Mouse (Mus musculus): ENCODE measurements around the gene Tenm3. TPM values are rescaled to one million over a fixed set of nuclear protein-coding genes. Genes with fewer than 3 reads are reported as not detected.

The Tenm3 gene
- total RNA-seq, 4 experiments from 2014 or later = 71.0 to 86.4 (median 79.6) TPM

GRCm38 (mm10) chr8:48596332-48596731, 247.4 kb downstream of the Tenm3 start:
- no peak for DNase-seq (ENCODE audit: low spot score in 2 of 2)

- DNase-seq (ENCODE audit: low spot score in 2 of 2) = no peak
These were observed 251.9 kb downstream of the Tenm3 start for GRCm38 (mm10) chr8:48591818-48592217.

GRCm38 (mm10) chr8:48579732-48580131, 264.0 kb downstream of the Tenm3 start:
- no peak for DNase-seq (ENCODE audit: low spot score in 2 of 2)

- DNase-seq (ENCODE audit: low spot score in 2 of 2) = no peak
These were observed 264.6 kb downstream of the Tenm3 start for GRCm38 (mm10) chr8:48579144-48579543.

GRCm38 (mm10) chr8:48572941-48573340, 270.8 kb downstream of the Tenm3 start:
- no peak for DNase-seq (ENCODE audit: low spot score in 2 of 2)

GRCm38 (mm10) chr8:48572345-48572744, 271.4 kb downstream of the Tenm3 start:
- DNase-seq (ENCODE audit: low spot score in 2 of 2) = no peak

- no peak for DNase-seq (ENCODE audit: low spot score in 2 of 2)
These were observed 275.1 kb downstream of the Tenm3 start for GRCm38 (mm10) chr8:48568608-48569007.

GRCm38 (mm10) chr8:48567929-48568607, 275.7 kb downstream of the Tenm3 start:
- DNase-seq (ENCODE audit: low spot score in 2 of 2) = peak in 1 of 2 experiments; percentile 28

GRCm38 (mm10) chr8:48560227-48560626, 283.5 kb downstream of the Tenm3 start:
- no peak for DNase-seq (ENCODE audit: low spot score in 2 of 2)

- peak; percentile 45 to 60 for DNase-seq (ENCODE audit: low spot score in 2 of 2)
These were observed 288.1 kb downstream of the Tenm3 start for GRCm38 (mm10) chr8:48555546-48556141.

GRCm38 (mm10) chr8:48554762-48555545, 288.8 kb downstream of the Tenm3 start:
- peak; percentile 49 to 77 for DNase-seq (ENCODE audit: low spot score in 2 of 2)

GRCm38 (mm10) chr8:48553791-48554288, 289.9 kb downstream of the Tenm3 start:
- no peak for DNase-seq (ENCODE audit: low spot score in 2 of 2)

GRCm38 (mm10) chr8:48552306-48552705, 291.4 kb downstream of the Tenm3 start:
- DNase-seq (ENCODE audit: low spot score in 2 of 2) = no peak

GRCm38 (mm10) chr8:48551370-48551769, 292.4 kb downstream of the Tenm3 start:
- no peak for DNase-seq (ENCODE audit: low spot score in 2 of 2)

- peak in 1 of 2 experiments; percentile 28 for DNase-seq (ENCODE audit: low spot score in 2 of 2)
These were observed 294.8 kb downstream of the Tenm3 start for GRCm38 (mm10) chr8:48548908-48549307.

- no peak for DNase-seq (ENCODE audit: low spot score in 2 of 2)
These were observed 298.1 kb downstream of the Tenm3 start for GRCm38 (mm10) chr8:48545631-48546030.

GRCm38 (mm10) chr8:48544840-48545239, 298.9 kb downstream of the Tenm3 start:
- DNase-seq (ENCODE audit: low spot score in 2 of 2) = no peak

- DNase-seq (ENCODE audit: low spot score in 2 of 2) = no peak
These were observed 301.6 kb downstream of the Tenm3 start for GRCm38 (mm10) chr8:48542141-48542540.

- no peak for DNase-seq (ENCODE audit: low spot score in 2 of 2)
These were observed 302.9 kb downstream of the Tenm3 start for GRCm38 (mm10) chr8:48540894-48541293.

- DNase-seq (ENCODE audit: low spot score in 2 of 2) = no peak
These were observed 307.9 kb downstream of the Tenm3 start for GRCm38 (mm10) chr8:48535833-48536232.

GRCm38 (mm10) chr8:48531795-48532194, 312.0 kb downstream of the Tenm3 start:
- no peak for DNase-seq (ENCODE audit: low spot score in 2 of 2)

- DNase-seq (ENCODE audit: low spot score in 2 of 2) = no peak
These were observed 312.7 kb downstream of the Tenm3 start for GRCm38 (mm10) chr8:48530916-48531570.

Measured in left cerebral cortex, adult 8-10 months (tissue).